Mouse (Mus musculus): ENCODE results near the gene Pkm. TPM values are rescaled to one million over a fixed set of nuclear protein-coding genes. Genes with fewer than 3 reads are reported as not detected.

Pkm gene
- 28.9 TPM for polyA plus RNA-seq (2014; fragmentation: Illumina TruSeq; extraction: RNeasy Lipid Tissue Mini Kit (QIAGEN cat#74804))

DNA sequence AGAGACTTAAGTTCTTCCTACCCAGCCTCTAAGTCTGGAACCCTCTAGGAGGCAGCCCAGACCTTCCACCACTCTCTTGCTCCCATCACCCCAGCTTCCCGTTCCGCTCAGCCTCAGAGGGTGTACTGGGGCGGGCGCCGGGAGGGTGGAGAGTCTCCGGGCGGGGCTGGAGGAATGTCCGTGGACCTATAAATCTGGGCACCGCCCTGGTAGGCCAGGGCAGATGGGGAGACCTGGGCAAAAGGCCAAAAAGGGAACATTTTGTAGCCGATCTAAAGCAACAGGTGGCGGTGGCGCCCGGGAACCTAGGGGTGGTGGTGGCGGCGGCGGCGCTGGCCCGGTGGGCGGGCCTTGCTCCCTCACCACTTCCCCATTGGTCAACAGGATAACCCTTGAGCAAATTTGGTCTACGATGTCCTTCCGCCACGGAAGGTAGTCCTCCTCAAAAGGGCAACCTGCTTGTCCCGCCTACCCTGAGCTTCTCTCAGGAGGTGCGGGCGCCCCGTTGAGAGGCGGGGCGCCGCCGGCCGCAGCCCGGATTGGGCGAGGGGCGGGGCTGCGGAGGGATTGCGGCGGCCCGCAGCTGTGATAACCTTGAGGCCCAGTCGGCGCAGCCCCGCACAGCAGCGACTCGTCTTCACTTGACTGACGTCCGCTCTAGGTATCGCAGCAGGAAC, at the start of gene Pkm:
Gene Pkm, plus strand, starts transcription at position 411 of the 677 bp plus-strand sequence.

DNA sequence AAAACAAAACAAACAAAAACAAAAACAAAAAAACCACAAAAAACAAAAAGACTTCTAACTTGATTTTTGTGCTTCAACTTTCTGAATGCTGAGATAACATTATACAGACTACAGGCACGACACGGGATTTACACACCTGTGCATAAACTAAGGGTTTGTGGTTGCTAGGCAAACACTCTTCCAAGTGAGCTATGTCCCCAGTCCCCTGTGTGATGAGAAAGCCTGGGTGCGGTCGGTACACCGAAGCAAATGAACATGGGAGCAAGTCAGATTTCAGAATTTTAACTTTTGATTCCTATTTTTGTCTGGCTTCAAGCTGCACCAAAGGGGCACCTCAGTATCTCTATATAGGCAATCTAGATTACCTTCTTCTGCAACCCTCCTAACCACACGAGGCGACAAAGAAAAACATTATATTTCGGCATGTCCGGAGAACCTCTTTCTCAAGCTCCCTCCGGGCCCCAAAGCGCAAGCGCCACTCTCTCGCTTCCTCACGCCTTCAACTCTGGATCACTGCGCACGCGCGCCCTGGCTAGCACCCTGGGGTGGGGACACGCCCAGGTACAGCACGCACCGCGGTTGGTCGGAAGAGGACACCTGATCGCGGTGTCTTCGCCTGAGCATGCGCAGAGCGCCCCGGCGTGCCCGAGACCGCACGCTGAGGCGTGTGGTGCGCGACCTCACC, 39.4 kb upstream of the Pkm start, which contains the start of gene Parp6:
Gene Parp6, plus strand, starts transcription at position 663 of the 685 bp plus-strand sequence.

DNA sequence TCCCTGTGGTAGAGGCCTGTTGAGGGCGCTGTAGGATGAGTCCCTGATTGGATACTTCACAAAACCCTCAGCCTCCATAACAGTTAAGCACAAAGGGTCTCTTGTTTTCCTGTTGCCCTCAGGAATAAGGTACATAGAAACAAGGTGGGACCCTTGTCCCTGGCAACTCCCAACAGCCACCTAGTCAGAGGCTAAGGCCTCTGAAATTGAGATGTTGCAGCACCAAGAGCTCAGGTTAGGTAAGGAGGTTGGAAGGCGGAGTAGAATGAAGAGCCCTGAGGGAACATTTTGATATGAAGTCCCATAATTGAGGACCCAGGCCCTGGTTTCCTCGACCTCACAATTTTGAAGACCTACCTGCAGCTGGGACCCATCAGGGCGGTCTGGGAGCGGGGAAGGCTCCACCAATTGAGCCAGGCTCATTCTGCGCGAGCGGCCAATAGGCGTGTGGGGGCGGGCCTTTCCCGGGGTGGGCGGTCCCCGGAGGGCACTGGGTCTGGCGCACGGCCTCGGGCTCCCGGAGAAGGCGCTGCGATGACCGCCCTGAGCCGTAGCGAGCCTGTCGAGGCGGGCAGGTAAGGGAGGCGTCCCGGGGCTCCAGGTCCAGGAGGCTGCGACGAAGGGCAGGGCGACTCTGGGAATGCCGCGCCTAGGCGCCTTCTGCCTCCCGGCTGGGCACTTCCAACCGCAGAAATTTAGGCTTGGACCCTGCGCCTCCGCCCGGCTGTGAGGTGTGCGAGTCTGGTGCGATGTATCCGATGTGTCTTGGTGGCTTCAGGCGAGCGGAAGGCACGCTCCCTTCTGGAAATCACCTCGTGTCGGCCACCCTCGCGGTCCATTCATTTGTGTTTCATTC, 23.7 kb downstream of the Pkm start, which contains the start of gene Gramd2:
Gene Gramd2, plus strand, starts transcription at position 467 of the 856 bp plus-strand sequence.

Other genes starting within 250 kb of the Pkm start
- gene Arih1, start 169.8 kb upstream of the Pkm start, polyA plus RNA-seq (2014; fragmentation: Illumina TruSeq; extraction: RNeasy Lipid Tissue Mini Kit (QIAGEN cat#74804)) = 175 TPM
- 31.2 TPM for gene Hexa, start 116.8 kb upstream of the Pkm start, polyA plus RNA-seq (2014; fragmentation: Illumina TruSeq; extraction: RNeasy Lipid Tissue Mini Kit (QIAGEN cat#74804))
- 0.86 TPM for gene Tmem202, start 116.5 kb upstream of the Pkm start, polyA plus RNA-seq (2014; fragmentation: Illumina TruSeq; extraction: RNeasy Lipid Tissue Mini Kit (QIAGEN cat#74804))
- gene Celf6, start 78.5 kb upstream of the Pkm start, polyA plus RNA-seq (2014; fragmentation: Illumina TruSeq; extraction: RNeasy Lipid Tissue Mini Kit (QIAGEN cat#74804)) = not detected
- 17.6 TPM for gene Parp6, start 39.1 kb upstream of the Pkm start, polyA plus RNA-seq (2014; fragmentation: Illumina TruSeq; extraction: RNeasy Lipid Tissue Mini Kit (QIAGEN cat#74804))
- gene Gramd2, start 23.8 kb downstream of the Pkm start, polyA plus RNA-seq (2014; fragmentation: Illumina TruSeq; extraction: RNeasy Lipid Tissue Mini Kit (QIAGEN cat#74804)) = 1.1 TPM
- gene Senp8, start 94.3 kb downstream of the Pkm start, polyA plus RNA-seq (2014; fragmentation: Illumina TruSeq; extraction: RNeasy Lipid Tissue Mini Kit (QIAGEN cat#74804)) = 37.4 TPM
- gene Myo9a, start 94.5 kb downstream of the Pkm start, polyA plus RNA-seq (2014; fragmentation: Illumina TruSeq; extraction: RNeasy Lipid Tissue Mini Kit (QIAGEN cat#74804)) = 71.8 TPM